Mouse (Mus musculus) layer of hippocampus, postnatal 14 days (tissue): ENCODE measurements around the gene Fgf15. TPM values are rescaled to one million over a fixed set of nuclear protein-coding genes. Genes with fewer than 3 reads are reported as not detected.

Experiments used
- total RNA-seq, 2 experiments: library from RNA; stranded (reverse); gene quantifications; 2 replicates each; pipeline ENCODE4 v1.2.3; 2021

The Fgf15 gene
- total RNA-seq, 2 experiments from 2014 or later: not detected

Other genes with a start within 250 kb of the Fgf15 start
- 1 to 10 TPM; 2.3 to 5.5 TPM for gene Ano1, start 144.6 kb upstream of the Fgf15 start, total RNA-seq
- under 1 TPM in 1 of 2 experiments, not detected in 1; 0.14 TPM for gene Fgf3, start 58.4 kb upstream of the Fgf15 start, total RNA-seq
- gene Fgf4, start 49.2 kb upstream of the Fgf15 start, total RNA-seq: not detected
- 10 to 100 TPM; 24.0 to 29.0 TPM for gene LTO1, start 18.6 kb downstream of the Fgf15 start, total RNA-seq
- 10 to 100 TPM; 29.0 to 29.6 TPM for gene Ccnd1, start 43.4 kb downstream of the Fgf15 start, total RNA-seq